Mouse (Mus musculus) limb, embryonic 11.5 days (tissue): ENCODE results near the gene Phlpp1. TPM values are rescaled to one million over a fixed set of nuclear protein-coding genes. Genes with fewer than 3 reads are reported as not detected.
"Not testable (repeated sequence)": the region's sequence is repeated elsewhere in the genome, so short reads cannot be mapped to it uniquely, and the experiment has no call there.

ENCODE experiments used
- ATAC-seq: fragments of 200-750 bp; cut with Nextera tagmentation; 2 replicates; pipeline ENCODE4 v1.8.0; 2017; ENCODE audit warnings: low read depth; ENCODE audit not compliant: insufficient number of reproducible peaks, low FRiP score, low TSS enrichment
- DNase-seq: peaks from one replicate; pipeline ENCODE4 v3.0.0-alpha.2; 2015; ENCODE audit warnings: low spot score
- H3K27ac ChIP-seq: fragments of 300-500 bp; sonication (generic); replicated peaks from 2 replicates; pipeline ENCODE4 v1.5.1; 2014; ENCODE audit warnings: low read depth, mild to moderate bottlenecking, low read length
- H3K27me3 ChIP-seq: fragments of 300-500 bp; sonication (generic); 2 replicates; pipeline ENCODE4 v1.6.1; 2014; ENCODE audit warnings: mild to moderate bottlenecking, low read length, mixed read lengths; ENCODE audit not compliant: control insufficient read depth, insufficient read depth
- H3K36me3 ChIP-seq: fragments of 300-500 bp; sonication (generic); 2 replicates; pipeline ENCODE4 v1.6.1; 2014; ENCODE audit warnings: mild to moderate bottlenecking, low read length, moderate library complexity, mixed read lengths; ENCODE audit not compliant: control insufficient read depth, insufficient read depth
- H3K4me1 ChIP-seq: fragments of 300-500 bp; sonication (generic); 2 replicates; pipeline ENCODE4 v1.6.1; 2014; ENCODE audit warnings: low read length, mixed read lengths; ENCODE audit not compliant: control insufficient read depth, insufficient read depth
- H3K4me2 ChIP-seq: fragments of 300-500 bp; sonication (generic); 2 replicates; pipeline ENCODE4 v1.6.1; 2014; ENCODE audit warnings: low read depth, mild to moderate bottlenecking, moderate library complexity; ENCODE audit not compliant: severe bottlenecking
- H3K4me3 ChIP-seq: fragments of 300-500 bp; sonication (generic); 2 replicates; pipeline ENCODE4 v1.5.1; 2014; ENCODE audit warnings: low read depth, low read length
- H3K9ac ChIP-seq: fragments of 300-500 bp; sonication (generic); 2 replicates; pipeline ENCODE4 v1.6.1; 2014; ENCODE audit warnings: mild to moderate bottlenecking, low read length
- H3K9me3 ChIP-seq: fragments of 300-500 bp; sonication (generic); 2 replicates; pipeline ENCODE4 v1.6.1; 2016; ENCODE audit warnings: low read length; ENCODE audit not compliant: control insufficient read depth
- WGBS: fragments of 180-500 bp; shearing (Covaris S2); extraction: QIAGEN DNeasy Blood & Tissue Kit; methylation state at CpG from one replicate; pipeline ENCODE4 v1.1.7; 2014; 5-methylcytosine and 5-hydroxymethylcytosine counted together
- polyA plus RNA-seq: library from polyadenylated mRNA; unstranded; fragments of >200 nt; fragmentation: Nextera tagmentation; extraction: Ambion mirVana; gene quantifications from 2 replicates; pipeline ENCODE4 v1.2.1, GENCODE M21; 2014

Gene Phlpp1
- polyA plus RNA-seq, 1 experiment from 2014 or later: 3.2 TPM

GRCm38 (mm10) chr1:106309394-106310039 is 138.0 kb downstream of the Phlpp1 start:
- Histone ChIP-seq H3K27ac (no peak overlapping the region), H3K4me2 (no peak overlapping the region), H3K27me3 (no peaks in the 10 kb centered on the region), H3K4me3 (no peak overlapping the region), H3K9ac (no peak overlapping the region), H3K4me1 (no peaks in the 10 kb centered on the region), H3K36me3 (no peaks in the 10 kb centered on the region), H3K9me3 (no peaks in the 10 kb centered on the region)
- 87% methylated on average over 3 of the region's 3 CpGs for WGBS
- no peak for DNase-seq
- ATAC-seq: no peak

- no peaks in the 10 kb centered on the region for H3K36me3 ChIP-seq
- 80% methylated on average over 2 of the region's 2 CpGs for WGBS
- H3K4me2 ChIP-seq: no peak overlapping the region
- DNase-seq (no peak), ATAC-seq (no peak)
- no peaks in the 10 kb centered on the region for H3K4me1 ChIP-seq
- no peak overlapping the region for H3K4me3 ChIP-seq
- H3K9me3 ChIP-seq: no peaks in the 10 kb centered on the region
- no peaks in the 10 kb centered on the region for H3K27me3 ChIP-seq
- no peak overlapping the region for H3K27ac ChIP-seq
- H3K9ac ChIP-seq: no peak overlapping the region
These were observed 138.7 kb downstream of the Phlpp1 start for GRCm38 (mm10) chr1:106310285-106310684.

- not testable (repeated sequence) for H3K9ac ChIP-seq, H3K9me3 ChIP-seq, H3K4me2 ChIP-seq, H3K27ac ChIP-seq, H3K36me3 ChIP-seq, H3K27me3 ChIP-seq, ATAC-seq, H3K4me3 ChIP-seq, H3K4me1 ChIP-seq, DNase-seq
- 96% methylated on average over 2 of the region's 2 CpGs for WGBS
These were observed 140.3 kb downstream of the Phlpp1 start for GRCm38 (mm10) chr1:106311830-106312229.

GRCm38 (mm10) chr1:106314476-106314875 is 142.9 kb downstream of the Phlpp1 start:
- DNase-seq: no peak
- H3K4me3 ChIP-seq: no peak overlapping the region
- 93% methylated on average over 4 of the region's 4 CpGs for WGBS

GRCm38 (mm10) chr1:106316641-106317304 is 145.2 kb downstream of the Phlpp1 start:
- H3K27me3 ChIP-seq: no peaks in the 10 kb centered on the region
- 78% methylated on average over 4 of the region's 4 CpGs for WGBS
- no peak overlapping the region for H3K9ac ChIP-seq
- H3K4me1 ChIP-seq: no peaks in the 10 kb centered on the region
- H3K4me3 ChIP-seq: no peak overlapping the region
- no peak overlapping the region for H3K27ac ChIP-seq
- no peaks in the 10 kb centered on the region for H3K36me3 ChIP-seq
- ATAC-seq (no peak), DNase-seq (no peak)
- no peaks in the 10 kb centered on the region for H3K9me3 ChIP-seq
- H3K4me2 ChIP-seq: no peak overlapping the region

More at GRCm38 (mm10) chr1:106314476-106314875, 142.9 kb downstream of the Phlpp1 start:
- H3K36me3 ChIP-seq: no peaks in the 10 kb centered on the region
- H3K27ac ChIP-seq: no peak overlapping the region
- H3K27me3 ChIP-seq: no peaks in the 10 kb centered on the region
- H3K9me3 ChIP-seq: no peaks in the 10 kb centered on the region
- H3K4me2 ChIP-seq: no peak overlapping the region
- no peak overlapping the region for H3K9ac ChIP-seq
- no peak for ATAC-seq
- H3K4me1 ChIP-seq: no peaks in the 10 kb centered on the region

- no peaks in the 10 kb centered on the region for H3K4me1 ChIP-seq
- no peak for ATAC-seq
- H3K27ac ChIP-seq: no peak overlapping the region
- no peak overlapping the region for H3K9ac ChIP-seq
- no peak overlapping the region for H3K4me2 ChIP-seq
- H3K4me3 ChIP-seq: no peak overlapping the region
- no peaks in the 10 kb centered on the region for H3K27me3 ChIP-seq
- H3K36me3 ChIP-seq: no peaks in the 10 kb centered on the region
- H3K9me3 ChIP-seq: no peaks in the 10 kb centered on the region
- 76% methylated on average over 5 of the region's 5 CpGs for WGBS
- no peak for DNase-seq
These were observed 146.8 kb downstream of the Phlpp1 start for GRCm38 (mm10) chr1:106318341-106318740.

GRCm38 (mm10) chr1:106320583-106320982 is 149.0 kb downstream of the Phlpp1 start:
- H3K36me3 ChIP-seq: no peaks in the 10 kb centered on the region
- no peak for ATAC-seq
- no peaks in the 10 kb centered on the region for H3K4me1 ChIP-seq
- no peaks in the 10 kb centered on the region for H3K9me3 ChIP-seq
- WGBS: 82% methylated on average over 1 of the region's 1 CpGs
- no peak overlapping the region for H3K27ac ChIP-seq
- H3K4me3 ChIP-seq: no peak overlapping the region
- no peak overlapping the region for H3K9ac ChIP-seq
- DNase-seq: no peak
- no peaks in the 10 kb centered on the region for H3K27me3 ChIP-seq
- no peak overlapping the region for H3K4me2 ChIP-seq

- Histone ChIP-seq H3K9ac (no peak overlapping the region), H3K27me3 (no peaks in the 10 kb centered on the region), H3K4me3 (no peak overlapping the region), H3K4me2 (no peak overlapping the region), H3K4me1 (no peaks in the 10 kb centered on the region), H3K27ac (no peak overlapping the region), H3K9me3 (no peaks in the 10 kb centered on the region), H3K36me3 (no peaks in the 10 kb centered on the region)
- DNase-seq (no peak), ATAC-seq (no peak)
- 89% methylated on average over 8 of the region's 8 CpGs for WGBS
These were observed 150.0 kb downstream of the Phlpp1 start for GRCm38 (mm10) chr1:106321432-106322126.
